Comparison of ENCODE assay signal across 8 mouse cellular contexts in genomic region chr11:102207825-102208777, GRCm38 (mm10). TPM values are rescaled to one million over a fixed set of nuclear protein-coding genes. Genes with fewer than 3 reads are reported as not detected.
DNase-seq lines count a peak whose midpoint lies in the region; ATAC-seq and TF ChIP-seq lines count a peak whose summit lies in the region.

No protein-coding gene starts in this region.

- H3K9ac ChIP-seq in heart, embryonic 15.5 days, result peak overlapping the region; percentile 26; the same call in 1 of the 2 replicates
- no peak overlapping the region for H3K9ac ChIP-seq in limb, embryonic 15.5 days

- H3K4me3 ChIP-seq in gastrocnemius, adult 2 months, result peak overlapping the region; percentile 30
- H3K4me3 ChIP-seq in heart, embryonic 15.5 days, result no peak overlapping the region
- H3K4me3 ChIP-seq in limb, embryonic 15.5 days, result no peak overlapping the region
- H3K4me3 ChIP-seq in olfactory bulb, adult 2 months (ENCODE audit: insufficient read depth, low read depth, low read length), result no peak overlapping the region

- peaks cover 89% of the 10 kb centered on the region for H3K4me1 ChIP-seq in heart, embryonic 15.5 days (replicated peaks)
- peaks cover 58% of the 10 kb centered on the region for H3K4me1 ChIP-seq in limb, embryonic 15.5 days
- H3K4me1 ChIP-seq in olfactory bulb, adult 2 months (ENCODE audit: control insufficient read depth, insufficient read depth, low read length), result peaks cover 69% of the 10 kb centered on the region

- peak; percentile 43 for DNase-seq in gastrocnemius, adult 2 months
- DNase-seq in gastrocnemius, adult 8-10 months (ENCODE audit: low spot score in 2 of 2), result no peak
- DNase-seq in brain, adult 2 months (ENCODE audit: low read depth, low spot score), result peak; percentile 80
- no peak for DNase-seq in adrenal gland, adult 8-10 months
- DNase-seq in Muller cell, postnatal 12 days (ENCODE audit: inconsistent ontology term), result no peak

- TF ChIP-seq POLR2A in olfactory bulb, adult 2 months (IDR thresholded peaks at IDR 0.05; ENCODE audit: insufficient read depth, low read depth, low read length), result no peak

- ATAC-seq in heart, embryonic 15.5 days (replicated peaks; ENCODE audit: insufficient number of reproducible peaks, insufficient read depth, low FRiP score, low read depth), result 0 out of 2 replicates have a peak, but pooled peaks have one; percentile 16
- ATAC-seq in limb, embryonic 15.5 days (ENCODE audit: insufficient number of reproducible peaks, low FRiP score, low TSS enrichment, low read depth), result 0 out of 2 replicates have a peak, but pooled peaks have one; percentile 25

- peak overlapping the region; percentile 54 for H3K27ac ChIP-seq in gastrocnemius, adult 2 months
- H3K27ac ChIP-seq in heart, embryonic 15.5 days, result peak overlapping the region; percentile 79
- peak overlapping the region; percentile 44 for H3K27ac ChIP-seq in limb, embryonic 15.5 days
- peak overlapping the region; percentile 88 for H3K27ac ChIP-seq in olfactory bulb, adult 2 months (ENCODE audit: insufficient read depth, low read depth, low read length)

- H3K4me2 ChIP-seq in heart, embryonic 15.5 days, result peak overlapping the region; percentile 42
- no peak overlapping the region for H3K4me2 ChIP-seq in limb, embryonic 15.5 days

- H3K9me3 ChIP-seq in heart, embryonic 15.5 days (replicated peaks), result no peaks in the 10 kb centered on the region
- no peaks in the 10 kb centered on the region for H3K9me3 ChIP-seq in limb, embryonic 15.5 days

- 37% methylated on average over 11 of the region's 11 CpGs for WGBS in heart, embryonic 15.5 days
- 53% methylated on average over 11 of the region's 11 CpGs for WGBS in limb, embryonic 15.5 days
- 18% methylated on average over 11 of the region's 11 CpGs for WGBS in olfactory bulb, adult 2 months

- intact Hi-C loops in gastrocnemius, adult 2 months (cut with DNase I), result loop anchor here (2.0 kb wide), 1 partner anchor 17 kb away; no protein-coding TSS in a partner anchor

- H3K36me3 ChIP-seq in heart, embryonic 15.5 days, result peaks cover 28% of the 10 kb centered on the region
- peaks cover 42% of the 10 kb centered on the region for H3K36me3 ChIP-seq in limb, embryonic 15.5 days

- no peaks in the 10 kb centered on the region for H3K27me3 ChIP-seq in heart, embryonic 15.5 days
- no peaks in the 10 kb centered on the region for H3K27me3 ChIP-seq in limb, embryonic 15.5 days

- no peak for TF ChIP-seq CTCF in gastrocnemius, adult 2 months (IDR thresholded peaks at IDR 0.05)
- TF ChIP-seq CTCF in olfactory bulb, adult 2 months (IDR thresholded peaks at IDR 0.05; ENCODE audit: insufficient read depth, low read depth, low read length), result no peak

RNA-seq across cellular contexts. Expression of gene G6pc3, which starts 18.7 kb away (rescaled TPM):
- 10 to 100 TPM; 50.3 to 53.0 TPM for total RNA-seq in gastrocnemius, adult 2 months (2021)
- total RNA-seq in gastrocnemius, adult 8-10 months (2022), result 10 to 100 TPM; 61.5 to 73.2 (median 63.8) TPM
- 20.9 and 23.3 TPM in 2 replicates for polyA plus RNA-seq in heart, embryonic 15.5 days (2015; fragmentation: Nextera tagmentation; extraction: Ambion mirVana)
- polyA plus RNA-seq in limb, embryonic 15.5 days (2015; fragmentation: Nextera tagmentation; extraction: Ambion mirVana), result 25.1 and 27.6 TPM in 2 replicates
- not detected in 2 replicates for polyA plus RNA-seq in olfactory bulb, adult 2 months (2012; ENCODE audit: insufficient read depth, insufficient read length, low replicate concordance, missing spikeins)
- 100 to 1,000 TPM; 143 to 173 (median 158) TPM for total RNA-seq in adrenal gland, adult 8-10 months (2022)

RNA-seq across cellular contexts. Expression of gene Hdac5, which starts 21.9 kb away (rescaled TPM):
- 10 to 100 TPM; 78.3 to 78.7 TPM for total RNA-seq in gastrocnemius, adult 2 months (2021)
- 10 to 100 TPM; 77.5 to 86.2 (median 83.2) TPM for total RNA-seq in gastrocnemius, adult 8-10 months (2022)
- 76.7 and 86.8 TPM in 2 replicates for polyA plus RNA-seq in heart, embryonic 15.5 days (2015; fragmentation: Nextera tagmentation; extraction: Ambion mirVana)
- polyA plus RNA-seq in limb, embryonic 15.5 days (2015; fragmentation: Nextera tagmentation; extraction: Ambion mirVana), result 94.1 and 96.7 TPM in 2 replicates
- polyA plus RNA-seq in olfactory bulb, adult 2 months (2012; ENCODE audit: insufficient read depth, insufficient read length, low replicate concordance, missing spikeins), result 223 TPM in 1 of 2 replicates, not detected in the other
- total RNA-seq in adrenal gland, adult 8-10 months (2022), result 100 to 1,000 TPM; 100 to 175 (median 132) TPM

RNA-seq across cellular contexts. Expression of gene Lsm12, which starts 23.0 kb away (rescaled TPM):
- 100 to 1,000 TPM in 1 of 2 experiments, 10 to 100 TPM in 1; 95.3 to 106 TPM for total RNA-seq in gastrocnemius, adult 2 months (2021)
- 100 to 1,000 TPM; 108 to 127 (median 111) TPM for total RNA-seq in gastrocnemius, adult 8-10 months (2022)
- 74.6 and 83.4 TPM in 2 replicates for polyA plus RNA-seq in heart, embryonic 15.5 days (2015; fragmentation: Nextera tagmentation; extraction: Ambion mirVana)
- 119 and 130 TPM in 2 replicates for polyA plus RNA-seq in limb, embryonic 15.5 days (2015; fragmentation: Nextera tagmentation; extraction: Ambion mirVana)
- not detected in 2 replicates for polyA plus RNA-seq in olfactory bulb, adult 2 months (2012; ENCODE audit: insufficient read depth, insufficient read length, low replicate concordance, missing spikeins)
- total RNA-seq in adrenal gland, adult 8-10 months (2022), result 10 to 100 TPM; 67.2 to 86.9 (median 81.0) TPM

RNA-seq across cellular contexts. Expression of gene BC030867, which starts 40.6 kb away (rescaled TPM):
- total RNA-seq in gastrocnemius, adult 2 months (2021), result not detected
- not detected for total RNA-seq in gastrocnemius, adult 8-10 months (2022)
- polyA plus RNA-seq in heart, embryonic 15.5 days (2015; fragmentation: Nextera tagmentation; extraction: Ambion mirVana), result 8.3 and 12.7 TPM in 2 replicates
- 13.0 and 13.8 TPM in 2 replicates for polyA plus RNA-seq in limb, embryonic 15.5 days (2015; fragmentation: Nextera tagmentation; extraction: Ambion mirVana)
- not detected in 2 replicates for polyA plus RNA-seq in olfactory bulb, adult 2 months (2012; ENCODE audit: insufficient read depth, insufficient read length, low replicate concordance, missing spikeins)
- under 1 TPM; 0.41 to 0.83 (median 0.56) TPM for total RNA-seq in adrenal gland, adult 8-10 months (2022)

RNA-seq across cellular contexts. Expression of gene Tmem101, which starts 51.9 kb away (rescaled TPM):
- total RNA-seq in gastrocnemius, adult 2 months (2021), result 10 to 100 TPM in 1 of 2 experiments, 1 to 10 TPM in 1; 9.8 to 10.2 TPM
- total RNA-seq in gastrocnemius, adult 8-10 months (2022), result 10 to 100 TPM in 2 of 4 experiments, 1 to 10 TPM in 2; 8.9 to 10.5 (median 9.9) TPM
- 30.6 and 35.9 TPM in 2 replicates for polyA plus RNA-seq in heart, embryonic 15.5 days (2015; fragmentation: Nextera tagmentation; extraction: Ambion mirVana)
- 37.5 and 40.3 TPM in 2 replicates for polyA plus RNA-seq in limb, embryonic 15.5 days (2015; fragmentation: Nextera tagmentation; extraction: Ambion mirVana)
- not detected in 2 replicates for polyA plus RNA-seq in olfactory bulb, adult 2 months (2012; ENCODE audit: insufficient read depth, insufficient read length, low replicate concordance, missing spikeins)
- 10 to 100 TPM; 18.0 to 21.8 (median 19.7) TPM for total RNA-seq in adrenal gland, adult 8-10 months (2022)

Comparison
In these comparisons a context has a peak if more than half of its experiments do, and no peak if none do; other contexts are left out.
1. DNase-seq: peak in gastrocnemius, adult 2 months (single experiment) and brain, adult 2 months (single experiment); none in gastrocnemius, adult 8-10 months (0 of 2), adrenal gland, adult 8-10 months (single experiment) and Muller cell, postnatal 12 days (single experiment).
2. Peak in every context shown above with its lines, with median percentiles within 50 percentile points of each other: H3K27ac ChIP-seq.